Mouse (Mus musculus) G1E (cell line): ENCODE measurements around the gene Mrps18c. TPM values are rescaled to one million over a fixed set of nuclear protein-coding genes. Genes with fewer than 3 reads are reported as not detected.

Experiments used
- ATAC-seq: 2 replicates; pipeline ENCODE4 v1.8.0; 2016; ENCODE audit warnings: mild to moderate bottlenecking; ENCODE audit not compliant: insufficient number of reproducible peaks, poor library complexity, low FRiP score, severe bottlenecking; ENCODE audit errors: extremely low read depth
- DNase-seq: peaks from one replicate; pipeline ENCODE4 v3.0.0; 2012; ENCODE audit warnings: low spot score
- H3K27me3 ChIP-seq: 2 replicates; pipeline ENCODE4 v1.6.1; 2012; ENCODE audit warnings: mild to moderate bottlenecking, low read length, inconsistent platforms; ENCODE audit not compliant: insufficient read depth
- H3K36me3 ChIP-seq: replicated peaks from 2 replicates; pipeline ENCODE3; 2012; ENCODE audit warnings: mild to moderate bottlenecking, inconsistent platforms
- H3K4me1 ChIP-seq: 2 replicates; pipeline ENCODE4 v1.6.1; 2012; ENCODE audit warnings: low read depth, low read length, inconsistent platforms, mixed read lengths; ENCODE audit not compliant: insufficient read depth
- H3K4me3 ChIP-seq: 2 replicates; pipeline ENCODE4 v1.5.1; 2012; ENCODE audit warnings: low read depth, mild to moderate bottlenecking, inconsistent platforms, low read length, moderate library complexity, mixed read lengths
- H3K9me3 ChIP-seq: replicated peaks from 2 replicates; pipeline ENCODE4 v1.6.1; 2012; ENCODE audit warnings: inconsistent platforms
- CTCF ChIP-seq: IDR thresholded peaks from 2 replicates; pipeline ENCODE4 v1.5.1; 2012; ENCODE audit warnings: low read depth, low read length, inconsistent platforms, mixed read lengths
- GATA1 ChIP-seq: IDR thresholded peaks from 2 replicates; pipeline ENCODE4 v1.6.1; 2012; ENCODE audit warnings: borderline replicate concordance, low read length, inconsistent platforms, mixed read lengths
- GATA2 ChIP-seq: IDR thresholded peaks from 2 replicates; pipeline ENCODE4 v1.6.1; 2012; ENCODE audit warnings: low read depth, low read length, inconsistent platforms, borderline replicate concordance
- POLR2AphosphoS5 ChIP-seq: IDR thresholded peaks from 2 replicates; pipeline ENCODE4 v1.6.1; 2012; ENCODE audit warnings: low read depth, low read length, inconsistent platforms; ENCODE audit not compliant: insufficient replicate concordance
- polyA plus RNA-seq: library from polyadenylated mRNA; stranded (reverse); fragments of >175 nt; gene quantifications from 2 replicates; pipeline ENCODE4 v1.2.3, GENCODE M21; 2012
- total RNA-seq, 2 experiments: library from RNA; stranded (forward) in 1 of 2; stranded (reverse) in 1 of 2; fragments of 200-1000 nt in 1 of 2; fragments of >200 nt in 1 of 2; fragmentation: Nextera tagmentation in 1 of 2; gene quantifications; 2 replicates each; pipeline ENCODE4 v1.2.3; 2014 to 2017

Gene Mrps18c
- total and polyA plus RNA-seq, 3 experiments: 9.0 to 212 (median 42.4) TPM

GRCm38 (mm10) chr5:100853963-100854362 is 55.5 kb downstream of the Mrps18c start:
- Histone ChIP-seq H3K4me3 (no peak overlapping the region), H3K9me3 (no peaks in the 10 kb centered on the region), H3K27me3 (no peaks in the 10 kb centered on the region), H3K36me3 (no peaks in the 10 kb centered on the region), H3K4me1 (no peaks in the 10 kb centered on the region)
- ATAC-seq: no peak
- no peak for DNase-seq
- TF ChIP-seq POLR2AphosphoS5 (no peak), GATA2 (no peak), GATA1 (no peak), CTCF (no peak)

Other genes with a start within 250 kb of the Mrps18c start
- 3.6 and 8.9 TPM in 2 replicates for gene Plac8, start 226.4 kb upstream of the Mrps18c start, total RNA-seq (2014; fragmentation: Nextera tagmentation)
- 2.7 and 5.9 TPM in 2 replicates for gene Plac8, start 226.4 kb upstream of the Mrps18c start, total RNA-seq (2017)
- gene Plac8, start 226.4 kb upstream of the Mrps18c start, polyA plus RNA-seq: 0.36 and 0.56 TPM in 2 replicates
- gene Coq2, start 123.5 kb upstream of the Mrps18c start, total RNA-seq (2014; fragmentation: Nextera tagmentation): 19.5 and 21.7 TPM in 2 replicates
- 29.5 and 37.7 TPM in 2 replicates for gene Coq2, start 123.5 kb upstream of the Mrps18c start, total RNA-seq (2017)
- 47.1 and 78.4 TPM in 2 replicates for gene Coq2, start 123.5 kb upstream of the Mrps18c start, polyA plus RNA-seq
- not detected in 2 replicates for gene Hpse, start 78.9 kb upstream of the Mrps18c start, total RNA-seq (2014; fragmentation: Nextera tagmentation)
- 0.06 TPM in 1 of 2 replicates, not detected in the other for gene Hpse, start 78.9 kb upstream of the Mrps18c start, total RNA-seq (2017)
- not detected in 2 replicates for gene Hpse, start 78.9 kb upstream of the Mrps18c start, polyA plus RNA-seq
- 59.6 and 74.0 TPM in 2 replicates for gene Helq, start within 50 bp of the Mrps18c start, total RNA-seq (2014; fragmentation: Nextera tagmentation)
- 26.3 and 33.2 TPM in 2 replicates for gene Helq, start within 50 bp of the Mrps18c start, total RNA-seq (2017)
- gene Helq, start within 50 bp of the Mrps18c start, polyA plus RNA-seq: 16.3 and 18.6 TPM in 2 replicates
- 54.0 and 61.7 TPM in 2 replicates for gene Abraxas1, start 22.3 kb downstream of the Mrps18c start, total RNA-seq (2014; fragmentation: Nextera tagmentation)
- 40.5 and 40.8 TPM in 2 replicates for gene Abraxas1, start 22.3 kb downstream of the Mrps18c start, total RNA-seq (2017)
- gene Abraxas1, start 22.3 kb downstream of the Mrps18c start, polyA plus RNA-seq: 12.6 and 14.6 TPM in 2 replicates
- not detected in 2 replicates for gene Gpat3, start 47.1 kb downstream of the Mrps18c start, total RNA-seq (2014; fragmentation: Nextera tagmentation)
- 0.06 and 0.16 TPM in 2 replicates for gene Gpat3, start 47.1 kb downstream of the Mrps18c start, total RNA-seq (2017)
- not detected in 2 replicates for gene Gpat3, start 47.1 kb downstream of the Mrps18c start, polyA plus RNA-seq